ENCODE assay signal across 21 mouse cellular contexts in the genomic region with DNA sequence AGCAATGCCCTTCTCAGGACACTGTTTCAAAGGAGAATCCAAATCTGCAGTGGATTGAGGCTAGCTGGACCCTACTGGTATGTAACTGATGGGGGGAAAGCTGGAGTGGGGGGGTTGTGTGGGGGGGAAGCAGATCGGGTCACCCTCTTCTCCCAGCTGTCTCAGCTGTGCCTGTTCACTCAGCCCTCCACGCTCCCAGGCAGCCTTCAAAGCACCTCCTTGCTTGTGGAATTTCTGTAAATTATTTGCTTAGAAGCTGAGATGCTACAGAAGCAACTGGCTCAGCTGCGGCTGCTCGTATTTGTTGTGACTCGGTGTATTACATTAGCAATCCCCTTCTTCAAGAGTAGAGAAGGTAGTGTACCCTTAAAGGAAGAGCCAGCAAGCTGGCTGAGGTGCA.
A peak's percentile ranks its signal among the peaks of the same experiment; 100 is the strongest.
DNase-seq lines count a peak whose midpoint lies in the region; ATAC-seq and TF ChIP-seq lines count a peak whose summit lies in the region.
"Had no signal": no experiment of that assay in that cellular context is flagged by ENCODE, and none has a peak within 500 bp of the region (broad histone marks: within the 10 kb centered on the region; RNA-seq: fewer than 3 reads in every experiment).

No protein-coding gene starts in this region.

- no peaks in the 10 kb centered on the region for H3K27me3 ChIP-seq in kidney, adult 2 months (replicated peaks; ENCODE audit: control insufficient read depth, insufficient read depth, low read length)
- no peaks in the 10 kb centered on the region for H3K27me3 ChIP-seq in limb, embryonic 14.5 days (ENCODE audit: control insufficient read depth, insufficient read depth, low read length)
- H3K27me3 ChIP-seq in limb, embryonic 10.5 days (ENCODE audit: low read depth, poor library complexity, severe bottlenecking): no peaks in the 10 kb centered on the region
- H3K27me3 ChIP-seq: embryonic facial prominence, embryonic 13.5 days; hindbrain, embryonic 12.5 days had no signal

- 33% methylated on average over 5 of the region's 5 CpGs for WGBS in kidney, adult 2 months
- 37% methylated on average over 5 of the region's 5 CpGs for WGBS in limb, embryonic 14.5 days
- WGBS in limb, embryonic 10.5 days: 75% methylated on average over 5 of the region's 5 CpGs

- no peak overlapping the region for H3K4me2 ChIP-seq in limb, embryonic 14.5 days (replicated peaks; ENCODE audit: low read depth, low read length, severe bottlenecking)
- H3K4me2 ChIP-seq: embryonic facial prominence, embryonic 13.5 days; hindbrain, embryonic 12.5 days had no signal

- H3K36me3 ChIP-seq in kidney, adult 2 months (ENCODE audit: control insufficient read depth, insufficient read depth, low read length): no peaks in the 10 kb centered on the region
- H3K36me3 ChIP-seq in limb, embryonic 14.5 days (ENCODE audit: control insufficient read depth, insufficient read depth, low read length): no peaks in the 10 kb centered on the region
- no peaks in the 10 kb centered on the region for H3K36me3 ChIP-seq in limb, embryonic 10.5 days
- H3K36me3 ChIP-seq: embryonic facial prominence, embryonic 13.5 days; forebrain, embryonic 10.5 days; heart, embryonic 10.5 days; hindbrain, embryonic 12.5 days had no signal

- no peaks in the 10 kb centered on the region for H3K9me3 ChIP-seq in limb, embryonic 14.5 days (ENCODE audit: control insufficient read depth, low read length)
- H3K9me3 ChIP-seq in limb, embryonic 10.5 days (replicated peaks): no peaks in the 10 kb centered on the region
- H3K9me3 ChIP-seq: embryonic facial prominence, embryonic 13.5 days; forebrain, embryonic 10.5 days; heart, embryonic 10.5 days; hindbrain, embryonic 12.5 days had no signal

- H3K9ac ChIP-seq in limb, embryonic 14.5 days (ENCODE audit: low read depth, low read length, severe bottlenecking): no peak overlapping the region
- H3K9ac ChIP-seq: embryonic facial prominence, embryonic 13.5 days; hindbrain, embryonic 12.5 days had no signal

- H3K4me3 ChIP-seq in kidney, adult 2 months (ENCODE audit: insufficient read depth, low read depth, low read length): no peak overlapping the region
- H3K4me3 ChIP-seq in limb, embryonic 14.5 days (replicated peaks; ENCODE audit: low read length): no peak overlapping the region
- no peak overlapping the region for H3K4me3 ChIP-seq in limb, embryonic 10.5 days
- H3K4me3 ChIP-seq: embryonic facial prominence, embryonic 13.5 days; erythroblast, embryonic 14.5 days; forebrain, embryonic 10.5 days; heart, embryonic 10.5 days; hindbrain, embryonic 12.5 days had no signal

- DNase-seq in kidney, adult 2 months: peak; percentile 30
- DNase-seq in kidney, postnatal 14 days: no peak
- DNase-seq in limb, embryonic 14.5 days (ENCODE audit: low spot score): no peak
- no peak for DNase-seq in limb, embryonic 10.5 days (ENCODE audit: low spot score)
- DNase-seq in kidney, postnatal 4 days: peak; percentile 44 to 61
- DNase-seq in left cerebral cortex, postnatal 10 days (ENCODE audit: extremely low spot score in 1 of 2, low spot score in 2 of 2): no peak
- DNase-seq in left cerebral cortex, adult 11 months (ENCODE audit: low spot score): no peak
- DNase-seq: adrenal gland, postnatal 10 days; cerebellum, adult 11 months; cerebellum, adult 8-10 months; embryo, embryonic 11 days; gastrocnemius, postnatal 36 days; heart, adult 18-20 months; heart, postnatal 10 days had no signal

- peak; percentile 71 for ATAC-seq in limb, embryonic 14.5 days (ENCODE audit: low FRiP score, low read depth)
- peak; percentile 34; the same call in 1 of the 2 replicates for ATAC-seq in granulocyte monocyte progenitor cell, adult 5-6 weeks (replicated peaks; ENCODE audit: poor library complexity, severe bottlenecking)
- ATAC-seq: forebrain, embryonic 14.5 days had no signal

- intact Hi-C loops in left cerebral cortex, postnatal 10 days (cut with DNase I): no loop called here

- no peak overlapping the region for H3K27ac ChIP-seq in kidney, adult 2 months (ENCODE audit: insufficient read depth, low read depth, low read length)
- no peak overlapping the region; the same call in 1 of the 2 replicates for H3K27ac ChIP-seq in limb, embryonic 14.5 days (replicated peaks; ENCODE audit: low read depth, low read length)
- no peak overlapping the region for H3K27ac ChIP-seq in limb, embryonic 10.5 days
- H3K27ac ChIP-seq: embryonic facial prominence, embryonic 13.5 days; forebrain, embryonic 10.5 days; heart, embryonic 10.5 days; hindbrain, embryonic 12.5 days had no signal

- no peak for TF ChIP-seq CTCF in kidney, adult 2 months (conservative IDR thresholded peaks at IDR 0.05; ENCODE audit: insufficient read depth, insufficient read length, low read depth, low read length)

- no peak for TF ChIP-seq POLR2A in kidney, adult 2 months (IDR thresholded peaks at IDR 0.05; ENCODE audit: low read depth, low read length)
- TF ChIP-seq POLR2A in limb, embryonic 14.5 days (IDR thresholded peaks at IDR 0.05; ENCODE audit: borderline replicate concordance, extremely low read depth, insufficient read depth, insufficient read length): no peak

- no peaks in the 10 kb centered on the region; the same call in 1 of the 2 replicates for H3K4me1 ChIP-seq in kidney, adult 2 months (ENCODE audit: control insufficient read depth, insufficient read depth, low read length)
- H3K4me1 ChIP-seq in limb, embryonic 14.5 days (ENCODE audit: control insufficient read depth, insufficient read depth, low read length): peaks cover 27% of the 10 kb centered on the region
- peaks cover 33% of the 10 kb centered on the region for H3K4me1 ChIP-seq in limb, embryonic 10.5 days

Comparison
In these comparisons a context has a peak if more than half of its experiments do, and no peak if none do; other contexts are left out.
1. DNase-seq: peak in kidney, adult 2 months (single experiment) and kidney, postnatal 4 days (2 of 2); none in kidney, postnatal 14 days (single experiment), limb, embryonic 14.5 days (single experiment), limb, embryonic 10.5 days (single experiment), left cerebral cortex, postnatal 10 days (0 of 2) and left cerebral cortex, adult 11 months (single experiment).